Mouse (Mus musculus): ENCODE results near the gene Mturn. TPM values are rescaled to one million over a fixed set of nuclear protein-coding genes. Genes with fewer than 3 reads are reported as not detected.

Mturn gene
- total and polyA plus RNA-seq, 2 experiments from 2014 or later: 72.5 to 148 TPM

GRCm38 (mm10) chr6:54737255-54737654 lies 55.8 kb downstream of the Mturn start:
- DNase-seq (ENCODE audit: low spot score) (no peak), ATAC-seq (no peak)
- H3K4me3 ChIP-seq (ENCODE audit: low read length): no peak overlapping the region
- H3K27ac ChIP-seq: no peak overlapping the region
- no peaks in the 10 kb centered on the region for H3K36me3 ChIP-seq (ENCODE audit: insufficient read depth, low read length)
- no peaks in the 10 kb centered on the region for H3K27me3 ChIP-seq (ENCODE audit: insufficient read depth, low read length)
- H3K9ac ChIP-seq (replicated peaks; ENCODE audit: low read length): no peak overlapping the region
- WGBS: 82% methylated on average over 3 of the region's 3 CpGs
- H3K4me2 ChIP-seq (ENCODE audit: low read depth, low read length): no peak overlapping the region
- TF ChIP-seq CTCF (IDR thresholded peaks at IDR 0.05; ENCODE audit: low read depth): no peak
- H3K4me1 ChIP-seq (ENCODE audit: insufficient read depth, low read length): no peaks in the 10 kb centered on the region
- H3K9me3 ChIP-seq (ENCODE audit: low read length): no peaks in the 10 kb centered on the region

- no peaks in the 10 kb centered on the region for H3K4me1 ChIP-seq (ENCODE audit: insufficient read depth, low read length)
- no peak overlapping the region for H3K4me3 ChIP-seq (ENCODE audit: low read length)
- H3K9me3 ChIP-seq (ENCODE audit: low read length): no peaks in the 10 kb centered on the region
- no peak for ATAC-seq
- no peak overlapping the region for H3K9ac ChIP-seq (replicated peaks; ENCODE audit: low read length)
- no peaks in the 10 kb centered on the region for H3K27me3 ChIP-seq (ENCODE audit: insufficient read depth, low read length)
- WGBS: 87% methylated on average over 3 of the region's 3 CpGs
- no peak overlapping the region for H3K27ac ChIP-seq
- DNase-seq (ENCODE audit: low spot score): no peak
- no peaks in the 10 kb centered on the region for H3K36me3 ChIP-seq (ENCODE audit: insufficient read depth, low read length)
- no peak overlapping the region for H3K4me2 ChIP-seq (ENCODE audit: low read depth, low read length)
- TF ChIP-seq CTCF (IDR thresholded peaks at IDR 0.05; ENCODE audit: low read depth): no peak
These were observed 56.3 kb downstream of the Mturn start for GRCm38 (mm10) chr6:54737684-54738083.

- Histone ChIP-seq H3K4me1 (ENCODE audit: insufficient read depth, low read length) (no peaks in the 10 kb centered on the region), H3K4me2 (ENCODE audit: low read depth, low read length) (no peak overlapping the region), H3K27me3 (ENCODE audit: insufficient read depth, low read length) (no peaks in the 10 kb centered on the region), H3K9me3 (ENCODE audit: low read length) (no peaks in the 10 kb centered on the region), H3K9ac (replicated peaks; ENCODE audit: low read length) (no peak overlapping the region), H3K36me3 (ENCODE audit: insufficient read depth, low read length) (no peaks in the 10 kb centered on the region), H3K27ac (no peak overlapping the region), H3K4me3 (ENCODE audit: low read length) (no peak overlapping the region)
- DNase-seq (ENCODE audit: low spot score) (no peak), ATAC-seq (no peak)
- TF ChIP-seq CTCF (IDR thresholded peaks at IDR 0.05; ENCODE audit: low read depth): no peak
- WGBS: 81% methylated on average over 7 of the region's 7 CpGs
These were observed 67.6 kb downstream of the Mturn start for GRCm38 (mm10) chr6:54749056-54749455.

GRCm38 (mm10) chr6:54751621-54752020 lies 70.2 kb downstream of the Mturn start:
- no peak for TF ChIP-seq CTCF (IDR thresholded peaks at IDR 0.05; ENCODE audit: low read depth)
- Histone ChIP-seq H3K9me3 (ENCODE audit: low read length) (no peaks in the 10 kb centered on the region), H3K9ac (replicated peaks; ENCODE audit: low read length) (no peak overlapping the region), H3K4me1 (ENCODE audit: insufficient read depth, low read length) (no peaks in the 10 kb centered on the region), H3K36me3 (ENCODE audit: insufficient read depth, low read length) (no peaks in the 10 kb centered on the region), H3K27me3 (ENCODE audit: insufficient read depth, low read length) (no peaks in the 10 kb centered on the region), H3K27ac (no peak overlapping the region), H3K4me2 (ENCODE audit: low read depth, low read length) (no peak overlapping the region), H3K4me3 (ENCODE audit: low read length) (no peak overlapping the region)
- ATAC-seq: no peak
- WGBS: 68% methylated on average over 4 of the region's 4 CpGs
- DNase-seq (ENCODE audit: low spot score): no peak

- Histone ChIP-seq H3K9ac (replicated peaks; ENCODE audit: low read length) (no peak overlapping the region), H3K4me2 (ENCODE audit: low read depth, low read length) (no peak overlapping the region), H3K4me3 (ENCODE audit: low read length) (no peak overlapping the region), H3K9me3 (ENCODE audit: low read length) (no peaks in the 10 kb centered on the region), H3K27ac (no peak overlapping the region), H3K36me3 (ENCODE audit: insufficient read depth, low read length) (no peaks in the 10 kb centered on the region), H3K27me3 (ENCODE audit: insufficient read depth, low read length) (no peaks in the 10 kb centered on the region), H3K4me1 (ENCODE audit: insufficient read depth, low read length) (no peaks in the 10 kb centered on the region)
- TF ChIP-seq CTCF (IDR thresholded peaks at IDR 0.05; ENCODE audit: low read depth): no peak
- WGBS: 49% methylated on average over 3 of the region's 3 CpGs
- DNase-seq (ENCODE audit: low spot score) (no peak), ATAC-seq (no peak)
These were observed 70.7 kb downstream of the Mturn start for GRCm38 (mm10) chr6:54752076-54752475.

Other genes with a start within 250 kb of the Mturn start
- 117 and 121 TPM in 2 replicates for gene Scrn1, start 115.1 kb upstream of the Mturn start, total RNA-seq (2014; rRNA removed)
- gene Scrn1, start 115.1 kb upstream of the Mturn start, polyA plus RNA-seq (2015; fragmentation: Nextera tagmentation; extraction: Ambion mirVana): 91.7 and 93.2 TPM in 2 replicates
- 12.9 and 13.4 TPM in 2 replicates for gene Plekha8, start 86.5 kb upstream of the Mturn start, total RNA-seq (2014; rRNA removed)
- 4.8 and 4.9 TPM in 2 replicates for gene Plekha8, start 86.5 kb upstream of the Mturn start, polyA plus RNA-seq (2015; fragmentation: Nextera tagmentation; extraction: Ambion mirVana)
- gene Fkbp14, start 84.3 kb upstream of the Mturn start, total RNA-seq (2014; rRNA removed): 4.9 and 5.7 TPM in 2 replicates
- gene Fkbp14, start 84.3 kb upstream of the Mturn start, polyA plus RNA-seq (2015; fragmentation: Nextera tagmentation; extraction: Ambion mirVana): 6.9 TPM in 2 replicates
- gene Znrf2, start 135.3 kb downstream of the Mturn start, total RNA-seq (2014; rRNA removed): 45.9 and 50.0 TPM in 2 replicates
- 5.9 and 7.0 TPM in 2 replicates for gene Znrf2, start 135.3 kb downstream of the Mturn start, polyA plus RNA-seq (2015; fragmentation: Nextera tagmentation; extraction: Ambion mirVana)

All from hindbrain, postnatal 0 days (tissue).